Mouse (Mus musculus) liver, embryonic 15.5 days (tissue): ENCODE measurements around the gene Prdx2. TPM values are rescaled to one million over a fixed set of nuclear protein-coding genes. Genes with fewer than 3 reads are reported as not detected.

Experiments used
- ATAC-seq: fragments of 200-750 bp; cut with Nextera tagmentation; 2 replicates; pipeline ENCODE4 v1.8.0; 2017; ENCODE audit warnings: moderate number of reproducible peaks, mild to moderate bottlenecking, moderate library complexity; ENCODE audit not compliant: insufficient read depth
- H3K27ac ChIP-seq: fragments of 300-500 bp; sonication (generic); replicated peaks from 2 replicates; pipeline ENCODE4 v1.5.1; 2015; ENCODE audit warnings: mild to moderate bottlenecking, inconsistent platforms
- H3K27me3 ChIP-seq: fragments of 300-500 bp; sonication (generic); 2 replicates; pipeline ENCODE4 v1.6.1; 2015; ENCODE audit warnings: mild to moderate bottlenecking, inconsistent platforms
- H3K36me3 ChIP-seq: fragments of 300-500 bp; sonication (generic); replicated peaks from 2 replicates; pipeline ENCODE4 v1.6.1; 2015; ENCODE audit warnings: moderate library complexity, mild to moderate bottlenecking, inconsistent platforms
- H3K4me1 ChIP-seq: fragments of 300-500 bp; sonication (generic); replicated peaks from 2 replicates; pipeline ENCODE4 v1.6.1; 2015; ENCODE audit warnings: inconsistent platforms
- H3K4me2 ChIP-seq: fragments of 300-500 bp; sonication (generic); 2 replicates; pipeline ENCODE4 v1.6.1; 2015; ENCODE audit warnings: moderate library complexity, mild to moderate bottlenecking, inconsistent platforms
- H3K4me3 ChIP-seq: fragments of 300-500 bp; sonication (generic); replicated peaks from 2 replicates; pipeline ENCODE4 v1.5.1; 2015; ENCODE audit warnings: mild to moderate bottlenecking, inconsistent platforms
- H3K9ac ChIP-seq: fragments of 300-500 bp; sonication (generic); 2 replicates; pipeline ENCODE4 v1.6.1; 2015; ENCODE audit warnings: moderate library complexity, mild to moderate bottlenecking, inconsistent platforms
- H3K9me3 ChIP-seq: fragments of 300-500 bp; sonication (generic); replicated peaks from 2 replicates; pipeline ENCODE4 v1.6.1; 2016; ENCODE audit warnings: inconsistent platforms
- WGBS: fragments of 180-500 bp; shearing (Covaris S2); methylation state at CpG from one replicate; pipeline ENCODE4 v1.1.7; 2015; ENCODE audit warnings: mixed read lengths; ENCODE audit not compliant: insufficient replicate concordance; 5-methylcytosine and 5-hydroxymethylcytosine counted together
- polyA plus RNA-seq: library from polyadenylated mRNA; unstranded; fragments of >200 nt; fragmentation: Nextera tagmentation; extraction: Ambion mirVana; gene quantifications from 2 replicates; pipeline ENCODE4 v1.2.1, GENCODE M21; 2015

Gene Prdx2
- polyA plus RNA-seq, 1 experiment from 2014 or later: 1,960 TPM

DNA sequence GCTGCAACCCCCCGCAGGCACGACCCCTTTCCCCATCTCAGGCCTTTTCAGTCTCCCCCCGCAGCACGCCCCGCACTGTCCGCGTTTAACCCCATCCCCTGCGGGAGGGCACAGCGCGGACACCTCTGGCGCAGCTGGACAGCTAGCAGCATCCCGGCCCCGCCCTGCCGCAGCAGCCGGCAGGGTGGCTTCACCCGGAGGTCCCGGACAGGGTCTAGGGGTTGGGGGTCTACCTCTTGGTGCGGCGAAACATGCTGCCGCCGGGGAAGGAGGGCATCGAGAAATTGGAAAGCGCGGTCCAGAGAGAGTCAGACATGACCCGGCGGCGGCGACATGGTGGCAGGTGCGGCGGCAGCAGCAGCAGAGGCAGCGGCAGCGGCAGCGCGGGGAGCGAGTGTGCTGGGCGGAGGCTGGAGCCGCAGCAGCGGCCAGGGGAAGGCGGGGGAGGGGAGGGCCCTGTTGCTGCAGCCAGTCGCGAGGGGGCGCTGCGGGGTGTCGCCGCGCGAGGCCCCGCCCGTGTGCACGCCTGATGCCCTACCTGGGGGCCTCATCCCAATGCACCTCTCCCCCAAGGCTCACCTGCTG, 32.3 kb upstream of the Prdx2 start, which contains the start of gene Mast1:
TSS of gene Mast1 (minus strand) at position 398 of the 585 bp plus-strand sequence.
- peak within 1 kb of the TSS; percentile 46 for H3K4me3 ChIP-seq
- no peak within 1 kb of the TSS for H3K9ac ChIP-seq
- no peaks in the 10 kb centered on the region for H3K36me3 ChIP-seq
- H3K27ac ChIP-seq: no peak within 1 kb of the TSS
- H3K4me1 ChIP-seq: peaks cover 29% of the 10 kb centered on the region
- H3K27me3 ChIP-seq: peaks cover 98% of the 10 kb centered on the region
- no peaks in the 10 kb centered on the region for H3K9me3 ChIP-seq
- WGBS: 2% methylated on average over 50 of the region's 50 CpGs
- H3K4me2 ChIP-seq: peak within 1 kb of the TSS; percentile 75
- ATAC-seq: peak; percentile 52

DNA sequence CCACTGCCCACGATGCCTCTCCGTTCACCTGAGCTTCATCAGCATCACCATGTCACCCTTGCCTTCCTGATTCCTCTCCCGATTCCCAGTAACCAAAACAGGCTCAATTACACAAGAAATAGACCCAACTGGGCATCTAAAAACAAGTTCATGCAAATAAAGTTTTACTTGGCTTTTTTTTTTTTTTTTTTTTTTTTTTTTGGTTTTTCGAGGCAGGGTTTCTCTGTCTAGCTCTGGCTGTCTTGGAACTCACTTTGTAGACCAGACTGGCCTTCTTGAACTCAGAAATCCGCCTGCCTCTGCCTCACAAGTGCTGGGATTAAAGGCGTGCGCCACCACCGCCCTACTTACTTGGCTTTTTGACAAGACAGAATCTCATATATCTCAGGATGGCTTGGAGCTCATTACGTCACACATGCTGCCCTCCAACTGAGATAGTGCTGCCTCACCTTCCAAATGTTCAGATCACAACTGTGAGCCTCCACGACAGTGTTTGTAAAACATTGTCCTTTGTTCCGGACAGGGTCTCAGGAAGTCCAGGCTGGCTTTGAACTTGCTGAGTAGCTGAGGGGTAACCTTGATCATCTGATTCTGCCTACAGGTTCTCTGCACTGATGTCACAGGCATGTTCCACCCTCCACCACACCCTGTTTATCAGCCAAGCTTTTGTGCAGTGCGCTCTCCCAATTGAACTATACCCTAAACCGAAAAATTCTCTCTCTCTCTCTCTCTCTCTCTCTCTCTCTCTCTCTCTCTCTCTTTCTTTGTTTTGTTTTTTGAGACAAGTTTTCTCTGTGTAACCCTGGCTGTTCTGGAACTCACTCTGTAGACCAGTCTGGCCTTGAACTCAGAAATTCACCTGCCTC, 31.5 kb upstream of the Prdx2 start:
- Histone ChIP-seq H3K9ac (no peak overlapping the region), H3K4me2 (peak overlapping the region; percentile 75), H3K27ac (no peak overlapping the region), H3K9me3 (no peaks in the 10 kb centered on the region), H3K4me1 (peaks cover 29% of the 10 kb centered on the region), H3K36me3 (no peaks in the 10 kb centered on the region), H3K4me3 (peak overlapping the region; percentile 46; the same call in 1 of the 2 replicates), H3K27me3 (peaks cover 95% of the 10 kb centered on the region)
- 39% methylated on average over 13 of the region's 13 CpGs for WGBS
- no peak for ATAC-seq

DNA sequence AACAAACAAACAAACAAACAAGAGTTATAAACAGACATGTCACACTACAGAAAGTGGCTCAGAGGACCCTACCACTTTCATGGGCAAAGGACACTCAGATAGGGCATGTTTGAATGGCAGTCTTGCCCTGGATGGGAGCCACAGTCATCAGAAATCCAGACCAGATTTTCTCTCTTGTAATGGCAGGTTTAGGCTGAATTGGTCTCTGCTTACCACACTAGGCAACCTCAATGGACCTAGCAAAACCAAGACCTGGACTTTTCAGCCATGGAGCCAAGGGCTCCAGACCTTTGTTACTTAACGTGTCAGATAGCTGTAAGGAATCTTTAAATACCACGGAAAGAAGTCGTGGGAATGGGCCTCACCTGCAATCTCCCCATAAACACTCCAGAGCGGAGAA, 25.7 kb upstream of the Prdx2 start:
- no peak overlapping the region for H3K27ac ChIP-seq
- peaks cover 33% of the 10 kb centered on the region for H3K4me1 ChIP-seq
- no peak overlapping the region for H3K9ac ChIP-seq
- no peaks in the 10 kb centered on the region for H3K9me3 ChIP-seq
- peaks cover 96% of the 10 kb centered on the region for H3K27me3 ChIP-seq
- H3K36me3 ChIP-seq: no peaks in the 10 kb centered on the region
- no peak for ATAC-seq
- no peak overlapping the region for H3K4me3 ChIP-seq
- 27% methylated on average over 4 of the region's 4 CpGs for WGBS
- no peak overlapping the region for H3K4me2 ChIP-seq

DNA sequence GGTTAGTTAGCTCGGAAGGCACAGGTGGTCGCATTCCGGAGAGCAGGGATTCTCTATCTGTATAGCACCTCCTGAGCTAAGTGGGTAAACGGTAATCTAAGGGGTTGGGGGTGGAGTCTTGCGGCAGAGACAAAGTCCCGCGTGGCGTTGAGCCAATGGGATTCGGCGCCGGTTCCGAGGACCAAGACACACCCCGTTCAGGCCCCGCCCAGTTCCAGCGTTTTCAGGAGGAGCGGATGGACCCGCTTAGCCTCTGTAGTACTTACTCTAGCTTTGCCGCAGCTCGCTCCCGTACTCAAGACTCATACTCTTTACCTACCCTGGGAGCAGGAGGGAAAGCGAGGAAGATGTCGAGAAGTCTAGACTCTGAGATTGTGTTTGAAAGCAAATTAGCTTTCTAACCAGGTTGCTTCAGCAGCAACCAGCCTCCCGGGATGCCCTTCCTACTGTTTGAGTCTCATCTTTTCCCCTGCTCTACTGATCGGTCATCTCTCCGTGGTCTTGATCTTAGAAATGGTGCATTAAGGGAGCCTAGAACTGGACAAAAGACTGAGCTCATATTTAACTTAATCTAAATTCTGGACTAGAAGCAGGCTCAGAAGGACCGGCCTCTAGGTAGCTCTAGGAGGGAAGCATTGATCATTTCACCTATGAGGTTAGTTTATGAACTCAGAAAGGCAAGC, 24.8 kb upstream of the Prdx2 start:
- peak; percentile 73 for ATAC-seq
- no peak overlapping the region for H3K27ac ChIP-seq
- WGBS: 3% methylated on average over 26 of the region's 26 CpGs
- H3K4me2 ChIP-seq: peak overlapping the region; percentile 46
- H3K9ac ChIP-seq: no peak overlapping the region
- H3K9me3 ChIP-seq: no peaks in the 10 kb centered on the region
- peaks cover 94% of the 10 kb centered on the region for H3K27me3 ChIP-seq
- H3K4me3 ChIP-seq: peak overlapping the region; percentile 17; the same call in 1 of the 2 replicates
- H3K36me3 ChIP-seq: no peaks in the 10 kb centered on the region
- H3K4me1 ChIP-seq: peaks cover 33% of the 10 kb centered on the region

DNA sequence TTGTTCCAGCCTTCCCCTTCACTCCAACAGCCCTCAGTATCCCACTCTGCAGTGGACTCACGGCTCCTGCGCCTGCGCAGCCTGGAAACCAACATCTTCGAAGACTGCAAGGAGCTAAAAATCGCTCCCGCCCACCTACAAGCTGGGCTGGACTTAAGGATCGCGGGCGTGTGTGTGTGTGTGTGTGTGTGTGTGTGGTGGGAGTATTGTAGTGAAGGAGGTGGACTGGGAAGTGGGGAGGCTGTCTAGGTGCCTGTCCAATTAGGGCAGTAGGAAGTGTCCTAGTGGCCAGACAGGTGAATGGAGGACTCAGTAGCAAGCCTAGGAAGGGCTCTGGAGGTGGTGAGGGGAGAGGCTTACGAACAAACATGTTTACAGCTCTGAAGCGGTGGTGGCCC, 24.2 kb upstream of the Prdx2 start:
- H3K4me3 ChIP-seq: no peak overlapping the region
- H3K9ac ChIP-seq: no peak overlapping the region
- H3K4me2 ChIP-seq: no peak overlapping the region
- no peak for ATAC-seq
- H3K4me1 ChIP-seq: peaks cover 33% of the 10 kb centered on the region
- H3K27ac ChIP-seq: no peak overlapping the region
- peaks cover 94% of the 10 kb centered on the region for H3K27me3 ChIP-seq
- no peaks in the 10 kb centered on the region for H3K9me3 ChIP-seq
- H3K36me3 ChIP-seq: no peaks in the 10 kb centered on the region
- 8% methylated on average over 11 of the region's 11 CpGs for WGBS

DNA sequence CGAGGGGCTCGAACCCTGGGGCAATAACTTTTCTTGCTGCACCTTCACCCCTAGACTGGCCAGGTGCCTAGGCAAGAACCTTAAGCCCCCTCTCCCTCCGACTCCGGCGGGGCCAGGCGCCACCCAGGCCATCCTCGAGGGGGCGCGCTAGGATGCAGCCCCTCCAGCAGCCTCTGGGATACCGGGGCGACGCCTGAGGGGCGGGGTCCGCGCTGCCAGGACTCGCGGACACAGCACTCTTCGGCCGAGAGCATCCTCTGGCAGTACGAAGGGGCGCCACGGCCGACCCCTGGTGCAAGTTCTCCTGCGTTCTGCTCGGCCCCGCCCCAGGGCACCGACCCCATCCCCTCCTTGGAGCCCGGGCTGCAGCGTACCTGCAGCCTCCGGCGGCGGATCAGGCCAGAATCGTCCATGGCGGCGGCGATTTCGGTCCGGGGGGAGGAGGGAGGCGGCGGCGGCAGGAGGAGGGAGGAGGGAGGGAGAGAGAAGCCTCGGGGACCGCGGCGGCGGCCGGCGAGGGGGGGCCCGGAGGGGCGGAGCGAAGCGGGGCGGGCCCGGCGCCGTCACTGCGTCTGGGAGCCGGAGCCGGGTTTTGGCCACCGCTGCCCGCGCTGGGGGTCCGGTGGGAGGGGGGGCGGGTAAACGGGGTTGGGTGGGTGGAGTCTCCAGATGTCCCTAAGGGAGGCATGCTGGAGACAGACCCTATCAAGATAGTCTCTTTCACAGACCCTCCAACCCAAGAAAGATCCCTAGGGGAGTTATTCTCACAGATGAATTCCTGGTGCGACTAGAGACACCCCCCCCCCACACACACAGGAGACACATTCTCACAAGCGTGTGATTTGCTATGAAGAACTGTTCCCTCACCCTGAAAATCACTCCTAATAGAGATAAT, 23.5 kb upstream of the Prdx2 start:
- peak overlapping the region; percentile 53 for H3K4me2 ChIP-seq
- H3K27me3 ChIP-seq: peaks cover 94% of the 10 kb centered on the region
- ATAC-seq: no peak
- H3K36me3 ChIP-seq: no peaks in the 10 kb centered on the region
- H3K4me3 ChIP-seq: peak overlapping the region; percentile 29
- H3K27ac ChIP-seq: no peak overlapping the region
- H3K4me1 ChIP-seq: peaks cover 33% of the 10 kb centered on the region
- H3K9ac ChIP-seq: no peak overlapping the region
- WGBS: 1% methylated on average over 43 of the region's 67 CpGs
- H3K9me3 ChIP-seq: no peaks in the 10 kb centered on the region

DNA sequence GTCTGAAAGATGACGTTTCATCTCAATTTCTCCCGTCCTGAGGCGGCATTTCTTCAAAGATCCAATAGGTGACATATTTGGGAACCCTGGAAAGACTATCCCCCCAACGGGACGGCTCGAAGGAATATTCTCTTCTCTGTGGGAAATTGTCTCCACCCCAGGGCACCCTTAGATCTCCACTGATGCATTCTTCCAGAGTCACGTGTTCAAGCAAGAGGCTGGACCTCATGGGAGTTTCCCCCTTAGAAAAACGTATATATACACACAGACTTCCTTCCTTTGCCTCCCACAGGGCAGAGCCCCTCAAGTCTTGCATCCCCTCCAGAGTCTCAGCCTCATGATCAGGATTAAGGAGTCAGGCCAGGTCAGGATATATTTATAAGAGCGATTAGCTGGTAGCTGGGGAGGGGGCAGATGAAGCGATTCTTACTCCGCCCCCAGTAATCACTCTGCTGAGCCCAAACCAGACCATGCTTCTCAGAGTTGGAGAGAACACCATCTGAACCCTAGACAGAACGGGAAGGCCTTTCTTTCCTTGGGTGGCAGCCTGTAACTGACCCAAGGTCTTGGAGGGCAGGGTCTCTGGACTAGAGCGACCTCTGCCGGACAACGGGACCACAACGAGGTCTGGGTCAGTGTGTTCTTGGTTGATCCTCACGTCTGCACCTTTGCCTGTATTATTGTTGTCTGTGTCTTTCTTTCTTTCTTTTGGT, 22.7 kb upstream of the Prdx2 start, which contains the start of gene Rtbdn:
TSS of gene Rtbdn (plus strand) at position 464 of the 713 bp plus-strand sequence.
- H3K36me3 ChIP-seq: no peaks in the 10 kb centered on the region
- no peak within 1 kb of the TSS for H3K9ac ChIP-seq
- no peaks in the 10 kb centered on the region for H3K9me3 ChIP-seq
- no peak within 1 kb of the TSS for H3K27ac ChIP-seq
- H3K4me3 ChIP-seq: peak within 1 kb of the TSS; percentile 29
- 11% methylated on average over 17 of the region's 17 CpGs for WGBS
- H3K4me1 ChIP-seq: peaks cover 33% of the 10 kb centered on the region
- H3K4me2 ChIP-seq: peak within 1 kb of the TSS; percentile 53
- H3K27me3 ChIP-seq: peaks cover 94% of the 10 kb centered on the region
- ATAC-seq: no peak

DNA sequence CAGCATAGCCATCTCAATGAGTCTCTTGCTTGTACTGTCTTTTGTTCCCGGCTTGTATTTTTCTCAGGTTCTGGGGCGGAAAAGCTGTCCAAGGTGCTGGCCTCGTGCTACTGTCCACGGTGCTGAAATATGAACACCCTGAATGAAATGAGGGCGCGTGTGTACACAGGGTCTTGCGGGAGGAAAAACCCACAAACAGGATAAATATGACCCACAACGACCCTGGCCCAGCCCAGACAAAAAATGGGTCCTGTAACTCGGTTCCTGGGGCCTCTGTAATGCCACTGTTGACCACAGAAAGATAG, 22.2 kb upstream of the Prdx2 start:
- no peak for ATAC-seq
- H3K27ac ChIP-seq: no peak overlapping the region
- no peaks in the 10 kb centered on the region for H3K36me3 ChIP-seq
- WGBS: 10% methylated on average over 9 of the region's 9 CpGs
- H3K4me3 ChIP-seq: no peak overlapping the region
- H3K27me3 ChIP-seq: peaks cover 94% of the 10 kb centered on the region
- peaks cover 33% of the 10 kb centered on the region for H3K4me1 ChIP-seq
- no peak overlapping the region for H3K4me2 ChIP-seq
- no peak overlapping the region for H3K9ac ChIP-seq
- H3K9me3 ChIP-seq: no peaks in the 10 kb centered on the region

DNA sequence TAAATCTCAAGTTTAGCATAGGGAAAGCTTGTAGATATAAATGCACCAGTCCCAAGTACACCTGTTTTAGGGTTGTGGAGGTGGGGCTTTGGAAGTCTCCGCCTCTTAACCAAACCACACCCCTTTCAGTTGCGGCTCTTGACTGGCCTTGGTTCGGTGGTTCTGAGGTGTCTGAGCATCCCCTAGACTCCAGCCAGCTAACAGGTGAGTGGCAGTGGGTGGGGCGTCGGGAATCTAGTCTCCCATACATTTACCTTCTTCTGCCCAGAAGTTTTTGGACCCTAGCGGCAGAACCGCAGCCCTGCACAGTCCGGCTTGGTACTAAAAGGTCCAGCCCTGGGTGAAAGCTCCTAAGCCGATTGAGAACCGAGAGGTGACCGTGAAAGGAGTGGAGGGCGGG, 19.6 kb upstream of the Prdx2 start:
- no peak overlapping the region for H3K4me2 ChIP-seq
- peaks cover 33% of the 10 kb centered on the region for H3K4me1 ChIP-seq
- no peak for ATAC-seq
- H3K4me3 ChIP-seq: no peak overlapping the region
- whole genome bisulfite sequencing: 16% methylated on average over 12 of the region's 12 CpGs
- no peak overlapping the region for H3K27ac ChIP-seq
- H3K27me3 ChIP-seq: peaks cover 88% of the 10 kb centered on the region
- no peak overlapping the region for H3K9ac ChIP-seq
- H3K9me3 ChIP-seq: no peaks in the 10 kb centered on the region
- H3K36me3 ChIP-seq: no peaks in the 10 kb centered on the region

DNA sequence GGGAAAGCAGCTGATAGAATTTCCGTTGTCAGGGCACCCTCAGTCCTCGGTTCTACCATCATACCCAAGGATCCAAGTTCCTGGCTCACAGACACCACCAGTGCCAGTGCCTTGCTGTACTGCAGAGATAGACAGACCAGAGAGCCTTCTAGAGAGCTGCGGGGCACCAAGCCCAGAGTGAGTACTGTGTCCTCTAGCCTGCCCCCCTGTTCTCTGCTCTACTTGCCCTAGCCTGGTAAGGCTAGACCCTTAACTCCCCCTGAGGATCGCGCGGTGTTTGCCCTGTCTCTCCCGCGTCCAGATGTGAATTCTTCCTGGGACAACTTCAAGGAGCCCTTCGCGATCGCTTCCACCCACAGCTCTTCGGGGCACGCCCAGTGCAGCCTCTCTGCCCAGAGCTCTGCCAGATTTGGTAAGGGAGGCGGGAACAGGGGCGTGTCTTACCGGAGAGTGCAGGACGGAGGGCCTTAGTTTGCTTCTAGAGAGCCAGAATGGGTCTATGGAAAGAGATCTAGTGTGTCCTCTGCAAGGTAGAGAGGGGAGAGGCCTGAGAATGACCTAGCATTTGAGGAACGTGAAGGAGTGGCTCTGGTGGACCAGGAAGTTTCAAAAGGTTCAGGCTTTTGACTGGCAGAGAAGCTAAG, 16.7 kb upstream of the Prdx2 start:
- H3K4me2 ChIP-seq: peak overlapping the region; percentile 31
- H3K27ac ChIP-seq: no peak overlapping the region
- no peak overlapping the region for H3K9ac ChIP-seq
- no peaks in the 10 kb centered on the region for H3K9me3 ChIP-seq
- H3K4me3 ChIP-seq: no peak overlapping the region
- 6% methylated on average over 18 of the region's 18 CpGs for WGBS
- peaks cover 59% of the 10 kb centered on the region for H3K27me3 ChIP-seq
- peaks cover 10% of the 10 kb centered on the region for H3K4me1 ChIP-seq
- H3K36me3 ChIP-seq: peaks cover 15% of the 10 kb centered on the region
- ATAC-seq: peak; percentile 40; the same call in 1 of the 2 replicates
